Mouse (Mus musculus) frontal cortex, adult (tissue): ENCODE data around the gene Ppt1.
A peak's percentile ranks its signal among the peaks of the same experiment; 100 is the strongest.
"Not testable (repeated sequence)": the region's sequence is repeated elsewhere in the genome, so short reads cannot be mapped to it uniquely, and the experiment has no call there.

ENCODE experiments used
- ATAC-seq: cut with Nextera tagmentation; 2 replicates; pipeline ENCODE4 v1.9.2; 2017; ENCODE audit warnings: mild to moderate bottlenecking, moderate library complexity, mixed read lengths; ENCODE audit not compliant: low TSS enrichment

Gene Ppt1

DNA sequence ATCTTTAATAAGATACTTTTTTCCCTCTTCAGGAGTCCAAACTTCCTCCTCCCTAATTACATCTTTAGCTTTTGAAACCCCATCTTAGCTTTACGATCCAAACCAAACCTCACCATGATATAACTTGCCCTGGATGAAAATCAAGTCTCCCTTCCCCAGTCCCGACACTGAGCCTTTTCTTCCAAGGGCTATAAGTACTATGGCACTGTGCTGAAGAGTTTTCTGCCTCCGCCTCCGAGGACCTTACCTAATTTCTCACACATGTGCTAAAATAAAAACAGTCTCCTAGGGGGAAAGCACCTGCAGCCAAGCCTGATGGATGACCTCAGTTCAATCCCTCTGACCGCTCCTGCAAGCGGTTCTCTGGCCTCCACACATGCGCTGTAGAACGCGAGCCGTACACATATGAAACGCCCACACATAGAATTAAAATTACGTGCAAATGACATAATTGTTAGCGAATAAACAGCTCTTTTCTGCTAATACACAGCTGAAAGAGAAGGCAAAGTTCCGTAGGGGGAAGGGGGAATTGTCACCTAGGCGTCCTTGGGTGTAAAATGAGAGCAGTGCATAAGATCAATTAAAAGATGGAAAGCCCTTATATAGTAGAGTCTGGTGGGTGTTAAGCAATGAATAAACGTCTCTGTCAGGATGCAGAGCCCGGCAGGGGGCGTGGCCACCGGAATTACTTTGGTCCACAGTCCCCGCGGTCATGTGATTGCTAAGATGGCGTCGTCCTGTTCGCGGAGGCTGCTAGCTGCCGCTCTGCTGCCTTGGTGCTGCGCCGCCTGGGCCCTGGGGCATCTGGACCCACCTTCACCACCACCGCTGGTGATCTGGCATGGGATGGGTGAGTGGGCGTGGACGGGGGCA is at the start of gene Ppt1:
Gene Ppt1 (plus strand): TSS at position 713 of the 873 bp plus-strand sequence.
- ATAC-seq: peak; percentile 90

DNA sequence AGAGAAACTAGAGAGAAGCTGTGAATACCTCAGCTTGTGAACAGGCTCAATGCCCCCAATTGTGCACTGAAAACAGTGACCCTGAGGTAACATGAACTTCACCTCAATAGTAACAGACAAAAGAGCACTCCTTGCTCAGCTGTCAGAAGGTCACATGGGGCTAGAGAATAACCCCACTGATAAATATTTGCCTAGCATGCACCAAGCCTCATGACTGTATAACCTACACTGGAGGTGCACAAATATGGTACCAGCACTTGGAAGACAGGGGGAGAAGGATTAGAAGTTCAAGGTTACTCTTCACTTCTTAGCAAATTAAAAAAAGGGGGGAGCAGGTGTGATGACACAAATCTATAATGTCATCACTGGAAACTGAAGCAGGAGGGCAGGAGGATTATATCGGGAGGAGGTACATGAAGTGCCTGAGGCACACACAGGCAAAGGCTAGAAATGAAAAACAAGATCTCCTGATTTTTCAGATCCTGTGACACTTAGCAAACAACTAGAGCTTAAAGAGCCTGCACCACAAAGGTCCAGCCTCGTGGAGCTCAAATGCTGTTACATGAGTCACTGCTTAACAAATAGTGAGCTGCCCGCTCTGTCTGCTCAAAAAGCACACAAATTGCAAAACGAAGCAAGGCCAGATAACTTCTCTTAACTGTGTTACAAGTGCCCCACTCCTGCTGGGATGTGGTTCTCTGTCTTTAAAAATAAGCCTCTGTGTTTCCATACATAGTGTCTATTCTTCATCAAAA is 46.5 kb upstream of the Ppt1 start:
- no peak for ATAC-seq

DNA sequence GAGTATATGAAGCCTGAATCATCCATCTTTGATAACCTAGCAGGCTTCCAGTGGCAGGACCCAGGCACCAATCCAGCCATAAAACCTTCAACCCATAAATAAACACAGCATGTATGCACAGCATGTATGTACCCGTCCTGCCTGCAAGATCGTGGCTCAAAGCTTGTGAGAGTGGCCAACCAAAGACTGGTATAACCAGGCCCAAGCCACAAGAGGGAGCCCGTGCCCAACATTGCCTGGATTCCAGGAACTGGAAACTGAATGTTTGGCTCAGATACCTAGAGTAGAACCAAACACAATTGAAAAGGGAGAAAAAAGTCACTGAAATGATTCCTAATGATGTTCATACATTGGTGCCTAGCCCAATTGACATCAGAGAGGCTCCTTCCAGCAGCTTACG is 27.9 kb upstream of the Ppt1 start:
- ATAC-seq: peak; percentile 97

DNA sequence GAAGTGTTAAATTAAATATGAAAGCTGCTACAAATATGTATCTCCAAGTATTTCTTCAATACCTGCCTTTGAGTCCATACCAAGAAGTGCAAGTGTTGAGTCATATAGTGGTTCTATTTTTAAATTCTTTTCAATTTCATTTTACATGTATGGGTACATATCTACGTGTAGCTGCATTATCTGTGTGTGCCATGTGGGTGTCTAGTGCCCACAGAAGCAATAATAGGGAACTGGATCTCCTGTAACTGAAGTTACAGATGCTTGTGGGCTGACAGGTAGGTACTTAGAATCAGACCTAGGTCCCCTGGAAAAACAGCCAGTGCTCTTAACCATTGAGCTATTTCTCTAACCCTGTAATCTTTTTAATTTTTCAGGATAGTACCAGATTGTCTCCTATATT is 24.9 kb upstream of the Ppt1 start:
- no peak for ATAC-seq

- ATAC-seq: no peak
Observed at GRCm38 (mm10) chr4:122811824-122812223, 24.2 kb upstream of the Ppt1 start.

DNA sequence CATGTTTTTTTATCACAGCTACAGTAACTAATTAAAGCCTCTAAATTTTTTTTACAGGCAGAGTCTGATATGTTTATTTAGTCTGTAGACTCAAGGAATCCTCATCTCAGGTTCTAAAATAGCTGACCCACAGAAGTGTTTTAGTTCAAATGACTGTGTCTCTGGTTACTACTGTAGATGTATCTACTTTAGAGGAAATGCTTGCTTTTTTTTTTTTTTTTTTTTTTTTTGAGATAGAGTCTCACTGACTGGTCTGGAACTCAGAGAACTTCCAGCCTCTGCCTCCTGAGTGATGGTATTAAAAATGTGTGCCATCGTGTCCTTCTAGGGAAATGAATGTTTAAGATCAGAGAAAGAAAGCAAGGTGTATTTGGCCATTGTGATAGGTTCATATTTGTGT is 19.8 kb upstream of the Ppt1 start:
- no peak for ATAC-seq

DNA sequence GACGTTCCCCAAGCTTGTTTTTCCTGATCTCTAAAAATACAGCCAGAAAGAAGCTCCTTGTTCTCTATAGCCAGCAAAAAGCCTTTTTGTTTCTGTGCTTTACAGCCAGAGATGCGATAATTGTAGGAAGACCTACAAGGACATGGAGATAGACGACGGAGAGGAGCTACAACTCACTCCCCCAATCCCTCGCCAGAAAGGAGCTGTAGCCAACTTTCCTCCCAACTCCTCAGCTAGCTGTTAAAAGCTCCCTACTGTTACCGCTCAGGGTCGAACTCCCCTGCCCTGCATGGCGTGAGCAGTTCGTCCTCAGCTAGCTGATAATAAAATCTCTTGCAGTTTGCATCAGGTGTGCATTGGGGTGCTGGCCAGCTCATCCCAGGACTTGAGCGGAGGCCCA is 15.1 kb upstream of the Ppt1 start:
- not testable (repeated sequence) for ATAC-seq

DNA sequence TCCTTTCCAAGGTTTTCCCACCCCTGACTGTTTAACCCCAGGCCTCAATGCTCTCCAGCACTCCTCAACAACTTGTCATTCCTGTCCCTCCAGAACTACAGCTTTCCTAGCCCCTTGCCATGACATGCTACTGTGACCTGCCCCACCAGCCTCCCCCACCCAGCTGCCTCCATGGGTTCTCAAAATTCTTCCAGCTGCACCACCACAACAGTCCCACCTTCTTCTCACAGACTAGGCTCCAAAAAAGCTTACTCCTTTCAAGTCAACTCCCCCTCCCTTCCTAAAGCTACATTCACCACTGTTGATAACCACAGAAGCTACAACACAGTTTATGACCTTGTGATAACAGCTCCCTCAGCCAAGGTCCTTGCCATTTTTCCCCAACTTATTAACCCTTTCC is 8.4 kb upstream of the Ppt1 start:
- ATAC-seq: no peak

GRCm38 (mm10) chr4:122829339-122829738 is 6.7 kb upstream of the Ppt1 start:
- ATAC-seq: no peak

- no peak for ATAC-seq
Observed at GRCm38 (mm10) chr4:122831888-122832287, 4.2 kb upstream of the Ppt1 start.

GRCm38 (mm10) chr4:122836403-122836775 is 347 bp downstream of the Ppt1 start:
- peak; percentile 45 for ATAC-seq

GRCm38 (mm10) chr4:122837180-122837730 is 1.2 kb downstream of the Ppt1 start:
- no peak for ATAC-seq

- no peak for ATAC-seq
Observed at GRCm38 (mm10) chr4:122837994-122838393, 2.0 kb downstream of the Ppt1 start.

GRCm38 (mm10) chr4:122838416-122838815 is 2.4 kb downstream of the Ppt1 start:
- ATAC-seq: peak; percentile 26; the same call in 1 of the 2 replicates

DNA sequence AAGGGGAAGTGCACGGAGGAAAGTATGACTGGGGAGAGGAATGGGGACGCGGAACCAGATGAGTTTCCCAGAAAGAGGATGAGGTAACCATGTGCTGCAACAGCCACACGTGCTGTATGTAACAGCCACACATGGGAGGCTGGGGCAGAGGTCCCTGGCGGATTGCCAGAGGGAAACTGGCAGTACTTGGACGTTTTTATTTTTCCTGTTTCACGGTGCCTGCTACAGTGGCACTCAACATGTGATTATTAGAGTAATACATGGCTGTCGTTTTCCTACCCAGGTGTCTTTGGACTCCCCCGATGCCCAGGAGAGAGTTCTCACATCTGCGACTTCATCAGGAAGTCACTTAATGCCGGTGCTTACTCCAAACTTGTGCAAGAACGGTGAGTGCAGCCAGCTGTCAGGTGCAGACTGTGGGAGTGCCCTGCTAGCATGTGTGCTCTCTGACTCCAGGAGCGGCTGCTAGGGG is 12.1 kb downstream of the Ppt1 start:
- ATAC-seq: no peak

DNA sequence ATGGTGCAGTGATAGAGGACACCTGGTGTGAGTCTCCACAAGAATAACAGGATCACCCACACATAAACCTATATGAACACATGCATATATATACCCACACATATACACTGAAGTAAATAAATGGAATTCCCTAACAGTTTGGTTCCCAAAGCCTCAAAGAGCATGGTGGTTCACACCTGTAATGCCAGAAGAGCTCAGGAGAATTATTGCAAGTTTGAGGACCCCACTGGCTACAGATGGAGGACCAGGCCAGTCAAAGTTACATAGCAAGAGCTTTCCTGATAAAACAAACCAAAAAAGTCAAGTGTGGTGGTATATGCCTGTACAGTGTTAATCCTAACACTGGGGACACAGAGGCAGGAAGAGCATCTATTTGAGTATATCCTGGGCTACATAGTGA is 15.5 kb downstream of the Ppt1 start:
- ATAC-seq: no peak

- no peak for ATAC-seq
Observed at GRCm38 (mm10) chr4:122853691-122854090, 17.6 kb downstream of the Ppt1 start.

- ATAC-seq: no peak
Observed at GRCm38 (mm10) chr4:122854770-122855169, 18.7 kb downstream of the Ppt1 start.

DNA sequence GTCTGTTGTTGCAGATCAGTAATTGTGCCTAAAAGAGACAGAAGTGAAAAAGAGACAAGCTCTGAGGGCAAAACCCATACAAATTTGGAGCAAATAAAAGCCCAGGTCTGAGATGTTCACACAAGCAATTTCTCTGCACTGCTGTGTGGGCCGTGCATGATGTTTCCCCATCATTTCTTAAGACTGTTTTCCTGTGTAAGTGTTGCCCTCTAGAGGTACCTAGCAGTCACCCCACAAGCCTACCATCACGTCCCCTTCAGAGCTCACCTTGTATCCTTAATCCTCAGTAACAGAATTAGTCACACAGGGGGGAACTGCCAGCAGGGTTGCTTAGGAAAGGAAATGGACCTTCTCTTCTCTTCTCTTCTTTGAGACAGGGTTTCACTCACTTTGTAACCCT is 21.9 kb downstream of the Ppt1 start:
- ATAC-seq: peak; percentile 25; the same call in 1 of the 2 replicates

DNA sequence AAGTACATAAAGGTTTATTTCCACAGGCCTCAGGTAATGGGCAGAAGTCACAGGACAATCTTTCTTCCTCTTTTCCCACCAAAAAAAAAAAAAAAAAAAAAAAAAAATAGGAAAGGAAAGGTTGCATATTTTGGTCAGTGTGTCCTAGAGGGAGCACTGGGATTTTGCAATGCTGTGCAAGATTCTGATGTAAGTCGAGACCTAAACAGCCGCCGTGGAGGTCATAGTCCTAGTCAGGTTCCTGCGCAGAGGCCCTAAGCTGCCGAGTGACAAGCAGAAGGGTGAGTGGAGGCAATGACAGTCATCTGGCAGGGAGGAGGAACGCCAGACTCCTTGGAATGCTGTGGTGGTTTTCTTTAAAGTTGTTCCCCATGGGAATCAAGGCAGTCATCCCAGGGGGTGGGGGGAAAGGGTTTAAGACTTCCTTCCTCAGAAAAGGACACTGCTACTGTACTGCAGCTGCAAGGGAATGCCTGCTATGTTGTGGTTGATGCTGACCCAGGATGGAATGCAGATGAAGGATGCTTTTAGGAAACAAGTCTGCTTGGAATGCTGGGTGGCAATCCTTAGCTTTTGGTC is 23.1 kb downstream of the Ppt1 start:
- ATAC-seq: no peak

GRCm38 (mm10) chr4:122861836-122862235 is 25.8 kb downstream of the Ppt1 start:
- ATAC-seq: no peak

GRCm38 (mm10) chr4:122868041-122868440 is 32.0 kb downstream of the Ppt1 start:
- no peak for ATAC-seq
